Mouse (Mus musculus) heart, postnatal 4 days (tissue): Measurements from ENCODE around the gene Ptprf. TPM values are rescaled to one million over a fixed set of nuclear protein-coding genes. Genes with fewer than 3 reads are reported as not detected.
A peak's percentile ranks its signal among the peaks of the same experiment; 100 is the strongest.

ENCODE experiments used
- DNase-seq: peaks from one replicate; pipeline ENCODE4 v3.0.0; 2021
- total RNA-seq, 2 experiments: library from RNA; stranded (reverse); gene quantifications; 2 replicates each; pipeline ENCODE4 v1.2.3; 2021

Ptprf gene
- total RNA-seq, 2 experiments from 2014 or later, result 39.4 to 40.7 TPM

- no peak for DNase-seq
These were observed 9.0 kb downstream of the Ptprf start for GRCm38 (mm10) chr4:118282182-118282562.

- DNase-seq, result peak; percentile 47
These were observed 9.6 kb downstream of the Ptprf start for GRCm38 (mm10) chr4:118281444-118282181.

- peak; percentile 47 for DNase-seq
These were observed 10.7 kb downstream of the Ptprf start for GRCm38 (mm10) chr4:118280506-118280905.

- peak; percentile 71 for DNase-seq
These were observed 14.5 kb downstream of the Ptprf start for GRCm38 (mm10) chr4:118276520-118277232.

- no peak for DNase-seq
These were observed 15.3 kb downstream of the Ptprf start for GRCm38 (mm10) chr4:118275601-118276519.

GRCm38 (mm10) chr4:118274521-118274920 lies 16.7 kb downstream of the Ptprf start:
- no peak for DNase-seq

GRCm38 (mm10) chr4:118273998-118274397 lies 17.2 kb downstream of the Ptprf start:
- no peak for DNase-seq

GRCm38 (mm10) chr4:118273545-118273944 lies 17.7 kb downstream of the Ptprf start:
- no peak for DNase-seq

- DNase-seq, result no peak
These were observed 18.3 kb downstream of the Ptprf start for GRCm38 (mm10) chr4:118272871-118273270.

GRCm38 (mm10) chr4:118272258-118272657 lies 18.9 kb downstream of the Ptprf start:
- peak; percentile 45 for DNase-seq

- DNase-seq, result no peak
These were observed 19.6 kb downstream of the Ptprf start for GRCm38 (mm10) chr4:118271556-118272074.

- DNase-seq, result no peak
These were observed 20.5 kb downstream of the Ptprf start for GRCm38 (mm10) chr4:118270706-118271105.

GRCm38 (mm10) chr4:118269999-118270398 lies 21.2 kb downstream of the Ptprf start:
- peak; percentile 91 for DNase-seq

GRCm38 (mm10) chr4:118268429-118269212 lies 22.6 kb downstream of the Ptprf start:
- DNase-seq, result no peak

- no peak for DNase-seq
These were observed 25.6 kb downstream of the Ptprf start for GRCm38 (mm10) chr4:118265557-118265956.

GRCm38 (mm10) chr4:118261771-118262473 lies 29.3 kb downstream of the Ptprf start:
- no peak for DNase-seq

- DNase-seq, result no peak
These were observed 29.9 kb downstream of the Ptprf start for GRCm38 (mm10) chr4:118261291-118261690.

GRCm38 (mm10) chr4:118260551-118261267 lies 30.5 kb downstream of the Ptprf start:
- peak; percentile 74 for DNase-seq

GRCm38 (mm10) chr4:118259782-118260463 lies 31.3 kb downstream of the Ptprf start:
- no peak for DNase-seq

GRCm38 (mm10) chr4:118257977-118258376 lies 33.2 kb downstream of the Ptprf start:
- no peak for DNase-seq
